Mouse (Mus musculus) adrenal gland, postnatal 25 days (tissue): ENCODE measurements around the gene Sh2d6. TPM values are rescaled to one million over a fixed set of nuclear protein-coding genes. Genes with fewer than 3 reads are reported as not detected.

Source experiments
- DNase-seq: peaks from one replicate; pipeline ENCODE4 v3.0.0; 2021; ENCODE audit warnings: mixed read lengths
- long read RNA-seq: library from polyadenylated mRNA; stranded (forward); transcript quantifications from one replicate; pipeline ENCODE4 v2.0.0, GENCODE M21; 2021
- total RNA-seq: library from RNA; stranded (reverse); gene quantifications from 2 replicates; pipeline ENCODE4 v1.2.3, GENCODE M21; 2021

Gene Sh2d6
- 0.39 TPM in 1 of 2 replicates, not detected in the other for total RNA-seq
- long read RNA-seq: 0 reads

DNA sequence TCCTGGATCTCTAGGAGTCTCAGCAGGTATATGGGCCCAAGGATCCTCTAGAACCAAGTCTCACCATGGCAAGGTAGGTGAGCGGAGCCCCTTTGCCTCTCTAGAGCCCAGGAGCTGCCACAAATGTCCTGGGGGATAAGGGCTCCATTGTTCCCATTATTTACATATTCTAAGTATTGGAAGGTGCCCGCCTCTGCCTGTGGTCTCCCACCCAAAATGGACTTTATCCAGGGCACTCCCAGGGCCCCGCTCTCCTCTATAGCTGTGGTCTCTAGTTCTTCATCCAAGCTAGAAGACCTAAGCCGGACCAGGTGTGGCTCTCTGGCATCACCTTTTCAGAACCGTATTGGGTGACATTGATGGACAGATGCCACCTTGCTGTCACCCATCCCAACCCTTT lies at the start of gene Sh2d6:
Gene Sh2d6, minus strand, starts transcription at position 101 of the 400 bp plus-strand sequence.
- DNase-seq: no peak

GRCm38 (mm10) chr6:72570644-72571397 lies 49.3 kb upstream of the Sh2d6 start:
- no peak for DNase-seq

- DNase-seq: no peak
Observed at GRCm38 (mm10) chr6:72568736-72569135, 47.2 kb upstream of the Sh2d6 start.

DNA sequence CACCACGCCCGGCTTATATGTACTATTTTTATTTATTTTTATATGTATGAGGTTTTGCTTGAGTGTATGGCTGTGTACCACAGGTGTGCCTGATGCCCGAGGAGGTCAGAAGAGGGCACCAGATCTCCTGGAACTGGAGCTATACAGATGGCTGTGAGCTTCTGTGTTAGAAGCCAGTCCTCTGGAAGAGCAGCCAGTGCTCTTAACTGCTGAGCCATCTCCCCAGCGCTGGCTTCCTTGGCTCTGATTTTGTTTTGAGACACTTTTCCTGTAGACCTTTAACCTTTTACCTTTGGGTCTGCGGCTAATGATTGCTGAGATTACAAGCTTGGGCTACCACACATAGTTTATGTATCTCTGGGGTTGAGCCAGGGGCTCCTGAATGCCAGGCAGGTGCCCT lies 46.0 kb upstream of the Sh2d6 start:
- DNase-seq: no peak

DNA sequence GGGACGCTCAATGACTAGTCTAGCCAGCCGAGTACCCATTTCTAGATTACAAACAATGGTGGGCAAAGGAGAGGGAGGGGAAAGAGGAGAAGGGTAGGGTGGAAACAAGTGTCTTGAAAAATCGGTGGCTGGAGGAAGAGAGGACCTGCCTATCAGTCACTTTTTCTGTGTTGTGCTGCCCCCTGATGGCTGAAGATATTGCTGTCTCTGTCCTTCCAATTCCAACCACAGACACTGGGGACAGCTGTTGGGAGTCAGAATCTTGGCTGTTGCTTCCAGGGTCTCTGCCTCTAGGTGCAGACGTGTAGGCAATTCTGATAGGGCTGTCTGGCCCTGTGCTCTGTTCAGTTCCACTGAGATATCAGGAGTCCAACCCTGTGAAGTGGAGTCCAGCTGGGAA lies 44.5 kb upstream of the Sh2d6 start:
- peak; percentile 80 for DNase-seq

DNA sequence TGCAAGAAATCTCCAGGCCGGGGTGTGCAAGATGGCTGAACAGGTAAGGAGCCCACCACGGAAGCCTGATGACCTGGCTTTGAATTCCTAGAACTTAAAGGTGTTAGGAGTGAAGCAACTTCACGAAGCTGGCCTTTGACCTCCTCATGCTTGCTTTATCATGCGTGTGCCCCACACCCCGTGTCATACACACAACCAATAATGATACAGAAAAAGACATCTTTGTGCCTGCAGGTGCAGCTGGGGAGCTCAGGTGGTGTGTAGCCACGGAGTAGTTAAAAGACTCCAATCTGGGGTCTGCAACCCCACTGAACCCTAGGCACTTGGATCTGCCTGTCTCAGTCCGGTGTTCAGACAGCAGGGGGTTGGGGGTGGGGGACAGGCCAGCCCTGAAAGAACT lies 44.0 kb upstream of the Sh2d6 start:
- no peak for DNase-seq

GRCm38 (mm10) chr6:72562894-72563293 lies 41.4 kb upstream of the Sh2d6 start:
- no peak for DNase-seq

GRCm38 (mm10) chr6:72562486-72562885 lies 41.0 kb upstream of the Sh2d6 start:
- no peak for DNase-seq

DNA sequence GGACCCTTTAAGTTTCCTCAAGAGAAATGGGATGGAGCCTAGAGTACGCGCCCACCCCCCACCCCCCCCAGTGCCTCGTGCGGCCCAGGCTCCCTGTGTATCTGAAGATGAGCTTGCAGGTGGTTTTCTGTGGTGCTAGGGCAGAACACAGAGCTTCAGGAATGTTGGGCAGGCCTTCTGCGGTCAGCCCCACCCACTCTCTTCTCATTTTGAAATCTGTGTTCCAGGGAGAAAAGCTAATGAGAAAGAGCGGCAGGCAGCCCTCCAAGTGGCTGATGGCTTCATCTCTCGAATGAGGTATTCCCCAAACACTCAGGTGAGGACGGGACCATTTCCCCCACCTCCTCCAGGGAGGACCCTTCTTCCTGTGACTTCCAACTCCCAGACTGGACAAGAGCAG lies 39.3 kb upstream of the Sh2d6 start:
- no peak for DNase-seq

DNA sequence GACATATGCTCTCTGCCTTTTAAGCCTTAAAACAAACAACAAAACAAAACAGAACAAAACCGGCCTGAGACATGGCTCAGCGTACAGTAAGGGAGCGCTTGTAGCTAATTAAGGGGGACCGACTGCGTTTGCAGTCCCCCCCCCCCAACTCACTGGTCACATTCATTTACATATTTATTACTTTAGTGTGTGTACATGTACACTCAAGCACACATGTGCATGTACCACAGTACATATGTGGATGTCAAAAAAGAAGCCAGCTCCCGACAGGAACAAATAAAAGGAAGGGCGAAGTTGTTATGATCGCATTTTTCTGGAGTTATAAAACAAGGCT lies 31.5 kb upstream of the Sh2d6 start:
- DNase-seq: no peak

- DNase-seq: peak; percentile 67
Observed at GRCm38 (mm10) chr6:72552171-72553078, 30.9 kb upstream of the Sh2d6 start.

- DNase-seq: no peak
Observed at GRCm38 (mm10) chr6:72550503-72551100, 29.1 kb upstream of the Sh2d6 start.

GRCm38 (mm10) chr6:72550025-72550424 lies 28.5 kb upstream of the Sh2d6 start:
- no peak for DNase-seq

DNA sequence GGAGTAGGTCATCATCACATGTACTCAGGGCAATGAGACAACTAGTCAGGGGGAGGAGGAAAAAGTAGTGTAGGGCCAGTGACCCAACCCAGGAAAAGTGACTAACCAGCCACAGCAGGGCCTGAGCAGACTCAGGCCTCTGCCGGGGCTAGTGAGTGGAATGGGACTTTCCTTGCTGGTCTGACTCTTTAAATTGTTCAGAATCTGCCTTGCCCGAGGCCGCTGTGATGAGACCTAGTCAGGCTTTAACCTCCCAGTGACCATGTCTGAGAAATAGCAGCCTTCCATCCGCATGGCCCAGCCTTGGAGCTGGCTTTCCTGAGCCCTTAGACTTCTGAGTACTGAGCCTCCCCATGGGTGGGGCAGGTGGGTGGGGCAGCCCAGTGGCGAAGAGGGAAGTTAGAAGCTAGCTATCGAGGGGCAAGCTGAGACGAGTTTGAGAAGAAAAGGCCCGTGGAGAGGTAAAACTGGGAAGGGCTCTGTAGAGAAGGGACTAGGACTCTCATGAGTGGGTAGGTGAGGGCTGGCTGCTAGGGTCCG lies 27.6 kb upstream of the Sh2d6 start:
- no peak for DNase-seq

GRCm38 (mm10) chr6:72547862-72548261 lies 26.4 kb upstream of the Sh2d6 start:
- no peak for DNase-seq

DNA sequence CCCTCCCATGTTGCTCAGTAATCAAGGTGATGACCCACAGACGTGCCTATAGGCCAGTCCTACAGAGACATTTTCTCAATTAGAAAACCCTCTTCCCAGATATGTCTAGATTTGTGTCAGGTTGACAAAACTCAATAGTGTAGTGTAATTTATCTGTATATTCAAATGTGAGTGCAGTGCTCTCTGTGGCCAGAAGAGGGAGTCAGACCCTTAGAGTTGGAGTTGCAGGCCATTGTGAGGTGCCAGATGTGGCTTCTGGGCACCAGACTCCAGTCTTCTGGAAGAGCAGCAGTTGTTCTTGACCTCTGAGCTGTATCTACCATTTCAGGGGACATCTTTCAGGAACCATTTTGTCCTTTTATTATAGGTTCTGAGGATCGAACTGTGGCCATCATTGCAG lies 25.6 kb upstream of the Sh2d6 start:
- no peak for DNase-seq

DNA sequence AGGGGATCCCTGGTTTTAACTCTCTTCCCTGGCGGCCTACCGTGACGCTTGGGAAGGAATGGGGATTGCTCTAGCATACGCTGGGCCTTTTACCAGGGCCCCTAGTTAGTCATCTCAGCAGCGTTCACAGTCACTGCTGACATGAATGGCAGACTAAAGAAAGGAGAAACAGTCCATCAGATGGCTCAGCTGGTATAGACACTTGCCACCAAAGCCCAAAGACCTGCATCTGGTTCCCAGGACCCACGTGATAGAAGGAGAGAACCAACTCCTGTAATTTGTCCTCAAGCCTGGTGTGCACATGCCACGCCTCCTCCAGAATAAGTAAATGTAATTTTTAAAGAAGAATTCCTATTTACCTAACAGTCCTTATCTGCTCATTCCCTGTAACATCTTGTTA lies 23.9 kb upstream of the Sh2d6 start:
- DNase-seq: no peak

DNA sequence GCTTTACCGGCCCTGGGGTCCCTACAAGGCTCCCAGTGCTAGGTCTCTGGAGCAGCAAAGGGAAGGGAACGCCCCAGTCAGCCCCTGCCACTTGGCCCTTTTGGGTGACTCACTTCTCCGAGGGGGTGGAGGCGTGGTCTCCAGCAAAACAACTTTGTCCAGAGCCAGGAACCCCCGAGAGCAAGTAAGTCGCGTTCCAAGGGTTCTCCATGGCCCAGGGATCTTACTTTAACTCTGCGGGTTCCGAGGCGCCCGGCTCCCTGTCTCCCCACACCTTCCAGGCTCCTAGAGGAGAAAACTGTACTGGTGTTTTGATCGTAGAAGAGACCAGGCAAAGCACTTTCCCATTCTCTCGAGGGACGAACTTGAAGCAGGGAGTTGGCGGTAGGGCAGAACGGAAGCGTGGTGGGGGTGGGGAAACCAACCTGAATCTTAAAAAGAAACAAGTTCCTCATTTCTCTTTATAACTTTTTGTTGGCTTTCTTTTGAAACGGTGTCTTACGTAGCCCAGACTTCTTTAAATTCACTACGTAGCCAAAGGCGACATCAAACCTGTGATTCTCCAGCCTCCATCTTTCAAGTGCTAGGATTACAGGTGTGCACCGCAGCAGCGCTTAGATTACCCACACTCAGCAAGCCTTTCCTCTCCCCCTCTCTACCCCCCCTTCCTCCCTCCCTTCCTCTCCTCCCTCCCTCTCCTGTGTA lies 22.9 kb upstream of the Sh2d6 start, which contains the start of gene Capg:
Gene Capg, plus strand, starts transcription at position 109 of the 705 bp plus-strand sequence.
- DNase-seq: peak; percentile 71

DNA sequence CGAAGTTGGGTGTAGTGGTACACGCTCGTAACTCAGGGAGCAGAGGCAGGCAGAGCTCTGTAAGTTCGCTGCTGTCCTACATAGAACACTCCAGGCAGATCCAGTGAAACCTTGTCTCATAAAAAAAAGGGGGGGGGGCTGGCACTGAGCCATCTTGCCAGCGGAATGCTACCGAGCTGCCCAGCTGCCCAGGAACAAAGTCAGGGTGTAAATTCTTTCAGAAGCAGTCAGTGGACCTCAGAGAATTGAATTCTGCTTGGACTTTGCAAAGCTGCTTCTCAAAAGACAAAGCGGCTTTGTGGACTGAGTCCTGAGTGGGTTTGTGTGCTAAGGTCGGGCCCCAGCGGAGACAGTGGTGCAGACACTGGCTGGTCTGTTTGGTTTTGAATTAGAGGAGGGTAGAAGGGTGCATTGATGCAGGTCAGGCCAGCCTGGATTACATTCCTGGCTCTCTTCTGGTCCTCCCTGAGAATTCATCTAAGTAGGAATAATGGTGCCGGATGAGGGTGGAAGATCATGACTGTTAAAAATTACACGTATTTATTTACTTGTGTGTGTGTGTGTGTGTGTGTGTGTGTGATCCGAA lies 21.9 kb upstream of the Sh2d6 start:
- no peak for DNase-seq

GRCm38 (mm10) chr6:72538562-72539031 lies 17.1 kb upstream of the Sh2d6 start:
- peak; percentile 70 for DNase-seq

DNA sequence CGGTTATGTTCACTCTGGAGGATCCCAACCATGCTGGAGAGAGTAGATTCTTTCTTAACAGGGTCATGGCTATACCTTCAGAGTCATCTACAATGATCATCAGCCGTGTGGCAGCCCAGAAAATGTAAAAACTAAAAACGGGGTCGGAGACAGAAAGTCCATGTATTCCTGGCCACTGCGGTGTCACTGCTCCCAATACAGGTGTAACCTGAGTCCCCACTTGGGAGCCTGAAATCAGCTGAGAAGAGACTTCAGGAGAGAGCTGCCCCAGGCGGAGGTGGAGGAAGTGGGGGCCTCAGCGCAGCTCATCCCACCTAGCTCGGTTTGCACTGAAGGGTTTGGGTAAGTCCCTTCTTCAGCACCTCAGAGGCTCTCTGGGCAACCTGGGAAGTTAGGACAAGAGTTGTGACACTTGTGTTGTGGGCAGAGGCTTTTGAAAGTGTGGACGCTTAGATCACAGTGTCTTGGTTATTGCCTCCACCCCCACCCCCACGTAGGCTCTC lies 16.5 kb upstream of the Sh2d6 start:
- no peak for DNase-seq
